Mouse (Mus musculus) layer of hippocampus, adult 9-10 months (tissue): ENCODE measurements around the gene Ppie.
"Not testable (repeated sequence)": the region's sequence is repeated elsewhere in the genome, so short reads cannot be mapped to it uniquely, and the experiment has no call there.

Source experiments
- DNase-seq: peaks from one replicate; pipeline ENCODE4 v3.0.0; 2022; ENCODE audit warnings: low spot score

Ppie gene

GRCm38 (mm10) chr4:123139513-123140154, at the start of gene Ppie:
TSS of gene Ppie (minus strand) at chr4:123139951.
- no peak for DNase-seq

- DNase-seq, result no peak
These were observed 45.1 kb upstream of the Ppie start for GRCm38 (mm10) chr4:123184816-123185215.

DNA sequence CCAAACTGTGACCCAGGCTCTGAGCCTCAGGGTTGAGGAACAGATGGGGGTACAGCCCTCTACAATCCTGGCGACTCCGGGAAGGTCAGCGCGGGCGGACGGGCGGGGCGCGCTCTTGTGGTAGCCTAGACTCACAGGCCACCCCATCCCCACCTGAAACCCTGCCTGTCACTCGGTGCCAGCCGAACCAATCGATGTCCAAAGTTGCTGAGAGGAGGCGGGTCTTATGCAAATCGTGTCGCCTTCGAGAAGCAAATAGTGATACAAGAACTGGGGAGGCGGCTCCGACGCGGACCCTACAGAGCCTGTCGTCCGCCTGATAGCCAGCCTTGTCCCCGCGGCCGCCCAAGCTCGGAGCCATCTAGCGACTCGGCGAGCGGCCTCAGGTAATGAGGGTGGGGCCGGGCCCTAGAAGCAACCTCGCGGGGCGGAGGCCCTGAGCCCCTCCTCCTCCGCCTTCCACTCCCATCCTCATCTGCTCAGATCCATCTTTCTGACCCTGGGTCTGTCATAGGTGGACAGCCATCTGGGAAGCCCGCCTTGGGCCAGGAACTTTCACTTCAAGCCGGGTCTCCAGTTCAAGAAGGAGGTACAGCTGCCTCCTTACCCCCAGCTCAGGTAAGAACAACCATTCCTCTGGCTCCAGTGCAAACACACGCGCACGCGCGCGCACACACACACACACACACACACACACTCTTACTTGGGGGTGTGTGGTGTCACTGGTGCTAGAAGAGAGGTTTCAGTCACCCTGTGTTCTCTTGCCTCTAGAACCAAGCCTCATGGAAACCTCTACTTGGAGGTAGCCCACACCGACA, 43.7 kb upstream of the Ppie start:
- DNase-seq, result peak; percentile 81

GRCm38 (mm10) chr4:123182328-123183238, 42.8 kb upstream of the Ppie start, which contains the start of gene Hpcal4:
TSS of gene Hpcal4 (plus strand) at chr4:123183227.
- no peak for DNase-seq

DNA sequence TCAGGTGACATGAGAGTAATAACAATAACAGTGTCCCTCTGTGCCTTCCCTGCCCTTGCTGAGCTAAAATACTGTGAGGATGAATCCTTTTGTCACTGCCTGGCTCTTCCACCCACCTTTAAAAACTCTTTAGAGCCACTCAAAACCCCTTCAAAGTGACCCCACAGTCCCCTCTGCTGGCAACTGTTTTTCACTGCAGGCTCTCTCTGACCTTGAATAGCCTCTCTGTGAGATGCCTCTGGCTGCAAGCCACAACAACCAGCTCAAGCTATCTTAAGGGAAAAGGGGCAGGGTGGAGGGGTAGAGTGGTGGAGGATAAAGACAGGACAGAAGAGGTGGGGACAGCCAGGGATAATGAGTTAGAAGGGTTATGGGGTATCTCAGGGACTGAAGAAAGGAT, 32.1 kb upstream of the Ppie start:
- DNase-seq, result no peak

- no peak for DNase-seq
These were observed 24.4 kb upstream of the Ppie start for GRCm38 (mm10) chr4:123164157-123164556.

- no peak for DNase-seq
These were observed 22.7 kb upstream of the Ppie start for GRCm38 (mm10) chr4:123162305-123162917.

- DNase-seq, result not testable (repeated sequence)
These were observed 21.5 kb upstream of the Ppie start for GRCm38 (mm10) chr4:123161251-123161650.

DNA sequence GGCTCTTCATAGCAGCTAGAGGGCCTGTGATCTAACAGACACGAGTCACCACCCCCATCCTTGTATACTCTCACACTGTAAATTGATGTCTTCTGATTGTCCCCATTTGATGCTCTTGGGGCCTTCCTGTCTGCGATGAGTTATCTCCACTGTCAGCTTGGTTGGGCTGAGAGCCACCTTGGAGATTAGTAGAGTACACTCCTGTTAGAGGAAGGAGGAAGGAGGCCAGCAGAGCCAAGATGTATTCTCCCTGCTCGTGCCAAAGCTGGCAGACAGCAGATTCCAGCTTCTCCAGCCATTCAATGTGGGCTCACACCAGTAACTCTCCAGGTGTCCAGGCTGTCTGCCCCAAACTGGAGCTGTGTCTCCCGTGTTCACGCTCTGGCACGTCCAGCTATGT, 20.8 kb upstream of the Ppie start:
- no peak for DNase-seq

DNA sequence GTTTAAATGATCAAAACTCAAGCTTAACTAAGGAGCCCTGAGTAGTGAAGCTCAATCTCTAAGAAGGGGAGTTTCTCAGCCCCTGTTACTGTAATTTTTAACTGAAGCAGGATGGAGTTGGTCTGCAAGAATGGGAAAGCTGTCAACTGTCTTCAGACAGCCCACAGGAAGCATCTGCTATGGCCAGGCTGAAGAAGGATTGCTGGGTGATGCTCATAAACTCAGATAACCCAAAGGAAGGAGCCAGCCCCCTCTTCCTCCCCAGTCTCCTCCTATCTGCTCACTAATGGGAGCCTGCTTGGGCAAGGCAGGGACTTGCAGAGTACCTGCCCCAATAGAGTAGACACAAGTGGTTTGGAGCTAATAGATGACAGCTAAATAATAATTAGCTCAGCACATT, 16.1 kb upstream of the Ppie start:
- DNase-seq, result no peak

DNA sequence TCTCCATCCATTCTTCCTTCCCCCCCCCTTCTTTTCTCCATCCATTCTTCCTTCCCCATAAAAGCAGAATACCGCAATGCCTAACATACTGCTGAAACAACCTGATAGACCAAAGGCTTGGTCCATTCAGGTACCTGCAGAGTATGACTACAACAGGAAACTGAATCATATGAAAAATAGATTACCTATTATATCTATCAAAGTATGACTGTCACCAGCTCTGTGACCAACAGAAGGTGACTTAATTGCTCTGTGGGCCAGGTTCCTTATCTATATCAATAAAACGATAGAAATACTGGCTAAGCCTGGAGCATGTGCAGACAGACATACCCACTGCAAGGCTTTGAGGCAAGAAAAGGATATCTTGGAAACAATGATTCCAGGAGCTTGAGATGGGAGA, 15.7 kb upstream of the Ppie start:
- no peak for DNase-seq

DNA sequence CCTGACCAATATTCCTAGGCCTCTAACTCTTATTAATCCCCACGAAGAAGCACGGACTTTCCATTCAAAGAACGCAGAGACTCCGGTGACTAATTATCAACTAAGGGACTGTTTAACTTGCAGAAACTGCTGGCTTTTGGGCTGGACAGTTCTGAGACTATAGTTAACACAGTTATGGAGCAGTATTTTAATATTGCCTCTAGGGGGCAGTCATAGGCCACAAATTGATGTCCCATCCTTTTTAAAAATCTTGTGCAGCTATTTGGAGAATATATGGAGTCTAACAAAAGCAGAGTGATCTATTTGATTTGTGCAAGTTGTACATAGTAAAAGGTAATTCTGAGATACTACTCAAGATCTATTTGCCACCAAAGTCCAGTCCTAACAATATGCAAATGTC, 15.3 kb upstream of the Ppie start:
- DNase-seq, result no peak

DNA sequence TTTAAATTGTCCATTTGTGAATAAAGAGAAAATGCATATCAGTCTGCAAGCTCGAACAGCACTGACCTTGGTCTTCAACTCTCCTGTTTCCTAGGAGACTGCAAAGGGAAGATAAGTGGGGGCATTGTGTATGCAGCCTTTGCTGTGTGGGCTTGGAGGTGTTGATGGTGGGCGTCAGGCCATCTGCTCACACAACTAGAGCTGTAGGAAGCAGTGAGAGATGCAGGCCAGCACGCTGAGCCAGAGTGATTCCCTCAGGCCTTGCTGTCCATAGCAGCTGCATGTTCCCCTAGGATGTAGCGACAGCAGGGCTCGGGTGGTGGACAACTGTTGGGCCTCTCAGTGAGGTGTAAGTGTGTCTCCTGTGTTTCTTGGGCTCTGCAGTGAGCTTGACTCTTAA, 13.2 kb upstream of the Ppie start:
- DNase-seq, result no peak

- no peak for DNase-seq
These were observed 12.3 kb upstream of the Ppie start for GRCm38 (mm10) chr4:123152003-123152402.

DNA sequence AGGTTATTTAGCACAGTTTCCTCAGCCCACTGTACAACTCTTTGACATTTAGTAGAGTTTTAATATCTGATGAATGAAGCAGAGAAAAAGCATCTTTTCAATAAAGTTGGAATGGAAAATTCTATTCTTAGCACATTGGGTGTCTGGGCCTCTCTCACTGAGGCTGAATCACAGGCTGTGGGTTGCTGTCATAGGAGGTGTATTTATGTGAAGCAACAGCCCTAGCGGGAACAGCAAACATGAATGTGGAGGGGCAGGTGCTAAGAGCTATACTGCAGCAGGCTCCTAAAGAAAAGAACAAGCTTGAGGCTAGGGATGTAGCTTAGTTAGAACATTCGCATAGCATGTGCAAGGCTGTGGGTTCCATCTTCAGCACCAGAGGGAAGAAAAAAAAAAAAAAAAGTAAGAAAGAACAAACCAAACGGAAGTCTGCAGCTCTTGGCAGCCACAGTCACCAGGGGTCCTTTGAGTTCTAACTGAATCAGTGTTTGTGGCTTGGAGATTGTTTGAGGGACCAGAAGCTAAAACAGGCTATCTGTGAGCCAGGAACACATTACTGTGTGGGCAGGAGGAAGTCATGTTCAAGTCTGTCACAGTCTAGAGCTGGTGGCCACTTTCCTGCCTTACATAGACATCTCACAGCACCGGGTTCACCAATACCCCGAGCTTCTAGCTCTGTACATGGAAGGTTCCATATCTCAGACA, 7.8 kb upstream of the Ppie start:
- no peak for DNase-seq

- no peak for DNase-seq
These were observed 2.2 kb downstream of the Ppie start for GRCm38 (mm10) chr4:123137551-123137950.

DNA sequence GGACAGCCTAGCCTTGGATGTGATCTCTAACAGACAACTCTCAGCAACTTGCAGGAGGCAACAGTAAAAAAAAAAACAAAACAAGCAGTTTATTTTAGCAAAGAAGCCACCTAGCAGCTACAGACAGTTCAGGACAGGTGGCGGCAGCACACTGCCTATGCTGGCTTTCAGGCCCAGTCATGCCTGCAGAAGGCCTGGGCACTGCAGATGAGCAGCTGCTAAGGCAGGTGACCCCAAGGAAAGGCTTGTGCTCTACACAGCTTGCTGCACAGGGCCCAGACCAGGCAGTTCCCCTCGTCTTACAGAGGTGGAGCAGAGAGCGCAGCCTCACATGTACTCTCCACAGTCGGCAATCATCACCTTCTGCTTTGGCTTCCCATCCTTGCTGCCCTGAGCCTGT, 12.7 kb downstream of the Ppie start:
- no peak for DNase-seq

DNA sequence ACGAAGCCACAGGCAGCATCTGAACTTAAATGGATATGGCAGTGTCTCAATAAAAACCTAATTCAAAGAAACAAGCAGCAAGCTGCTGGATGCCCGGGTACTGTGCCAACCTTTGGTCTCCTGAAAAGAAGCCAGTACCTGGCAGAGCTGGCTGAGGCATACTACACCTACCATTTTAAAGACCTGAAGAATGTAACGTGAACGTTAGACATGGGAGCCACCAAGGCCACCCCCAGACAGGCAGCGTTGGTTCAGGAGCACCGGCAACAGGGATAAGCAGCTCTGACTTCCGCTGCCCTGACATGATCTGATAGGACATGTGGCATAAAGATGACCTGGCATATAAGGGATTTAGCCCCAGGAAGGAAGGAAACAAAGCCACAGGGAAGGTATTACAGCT, 13.1 kb downstream of the Ppie start:
- no peak for DNase-seq

DNA sequence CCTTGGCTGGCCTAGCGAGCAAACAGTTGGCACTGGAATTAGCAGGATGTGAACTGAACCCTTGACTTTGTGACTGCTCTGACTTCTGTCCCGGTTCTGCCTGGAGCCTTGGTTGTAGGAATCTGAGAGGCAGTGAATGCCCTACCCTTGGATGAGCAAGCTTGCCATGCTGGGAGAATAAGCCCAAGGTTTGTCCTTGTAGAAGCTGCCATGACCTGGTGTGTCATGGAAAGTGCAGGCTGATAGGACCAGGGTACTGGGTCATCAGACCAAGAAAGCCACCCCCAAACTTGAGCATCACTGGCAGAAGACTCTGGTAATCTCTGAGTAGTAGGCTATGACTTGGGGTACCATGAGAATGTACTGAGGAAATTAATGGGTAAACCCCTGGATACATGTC, 18.5 kb downstream of the Ppie start:
- no peak for DNase-seq

- DNase-seq, result not testable (repeated sequence)
These were observed 23.1 kb downstream of the Ppie start for GRCm38 (mm10) chr4:123116640-123117039.

DNA sequence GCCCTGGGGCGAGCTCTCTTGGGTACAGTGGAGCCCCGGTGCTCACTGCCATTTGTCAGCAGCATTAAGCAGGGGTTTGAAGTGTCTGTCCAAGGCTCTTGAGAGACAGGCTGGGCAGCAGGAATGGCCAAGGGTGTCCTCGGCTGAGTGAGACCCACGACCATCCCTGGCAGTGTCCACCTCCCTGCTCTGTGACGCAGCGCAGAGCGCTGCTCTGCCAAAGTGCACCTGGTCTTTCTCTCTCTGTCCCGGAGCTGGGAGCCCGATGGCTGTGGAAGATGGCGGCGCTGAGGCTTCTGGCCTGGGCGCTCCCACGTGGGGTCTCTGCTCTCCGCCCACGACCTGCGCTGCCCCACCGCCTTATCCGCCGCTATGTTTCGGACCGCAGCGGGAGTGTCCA, 23.7 kb downstream of the Ppie start, which contains the start of gene Oxct2b:
Gene Oxct2b, plus strand, starts transcription at position 256 of the 400 bp plus-strand sequence.
- no peak for DNase-seq
